Mouse (Mus musculus) midbrain, embryonic 14.5 days (tissue): ENCODE data around the gene Slc7a15. TPM values are rescaled to one million over a fixed set of nuclear protein-coding genes. Genes with fewer than 3 reads are reported as not detected.
A peak's percentile ranks its signal among the peaks of the same experiment; 100 is the strongest.
"Not testable (repeated sequence)": the region's sequence is repeated elsewhere in the genome, so short reads cannot be mapped to it uniquely, and the experiment has no call there.

Source experiments
- ATAC-seq: fragments of 200-750 bp; cut with Nextera tagmentation; 2 replicates; pipeline ENCODE4 v1.8.0; 2017; ENCODE audit warnings: moderate number of reproducible peaks, moderate library complexity; ENCODE audit not compliant: low FRiP score, low TSS enrichment
- DNase-seq: peaks from one replicate; pipeline ENCODE4 v3.0.0-alpha.2; 2015
- H3K27ac ChIP-seq: fragments of 300-500 bp; sonication (generic); replicated peaks from 2 replicates; pipeline ENCODE4 v1.5.1; 2014; ENCODE audit warnings: mild to moderate bottlenecking, low read depth, low read length, moderate library complexity
- H3K27me3 ChIP-seq: fragments of 300-500 bp; sonication (generic); 2 replicates; pipeline ENCODE4 v1.6.1; 2014; ENCODE audit warnings: low read length, control low read depth, mixed read lengths; ENCODE audit not compliant: control insufficient read depth, insufficient read depth
- H3K36me3 ChIP-seq: fragments of 300-500 bp; sonication (generic); 2 replicates; pipeline ENCODE4 v1.6.1; 2014; ENCODE audit warnings: low read length, control low read depth; ENCODE audit not compliant: control insufficient read depth, insufficient read depth
- H3K4me1 ChIP-seq: fragments of 300-500 bp; sonication (generic); 2 replicates; pipeline ENCODE4 v1.6.1; 2014; ENCODE audit warnings: mild to moderate bottlenecking, antibody characterized with exemption, low read length, control low read depth; ENCODE audit not compliant: control insufficient read depth, insufficient read depth
- H3K4me2 ChIP-seq: fragments of 300-500 bp; sonication (generic); 2 replicates; pipeline ENCODE4 v1.6.1; 2014; ENCODE audit warnings: mild to moderate bottlenecking, low read length, moderate library complexity
- H3K4me3 ChIP-seq: fragments of 300-500 bp; sonication (generic); replicated peaks from 2 replicates; pipeline ENCODE4 v1.5.1; 2014; ENCODE audit warnings: low read depth, low read length
- H3K9ac ChIP-seq: fragments of 300-500 bp; sonication (generic); replicated peaks from 2 replicates; pipeline ENCODE4 v1.6.1; 2014; ENCODE audit warnings: mild to moderate bottlenecking, low read length, moderate library complexity
- H3K9me3 ChIP-seq: fragments of 300-500 bp; sonication (generic); 2 replicates; pipeline ENCODE4 v1.6.1; 2016; ENCODE audit warnings: low read length, control low read depth, mixed read lengths; ENCODE audit not compliant: control insufficient read depth
- WGBS: fragments of 180-500 bp; shearing (Covaris S2); extraction: QIAGEN DNeasy Blood & Tissue Kit; methylation state at CpG from one replicate; pipeline ENCODE4 v1.1.7; 2014; 5-methylcytosine and 5-hydroxymethylcytosine counted together
- polyA plus RNA-seq: library from polyadenylated mRNA; unstranded; fragments of >200 nt; fragmentation: Nextera tagmentation; extraction: Ambion mirVana; gene quantifications from 2 replicates; pipeline ENCODE4 v1.2.1, GENCODE M21; 2014

Gene Slc7a15
- not detected in 2 replicates for polyA plus RNA-seq

GRCm38 (mm10) chr12:8598966-8599365 lies at the start of gene Slc7a15:
Slc7a15 (minus strand) TSS chr12:8599066.
- not testable (repeated sequence) for H3K27me3 ChIP-seq, H3K9me3 ChIP-seq, DNase-seq, H3K4me3 ChIP-seq, H3K4me2 ChIP-seq, H3K36me3 ChIP-seq, H3K4me1 ChIP-seq, H3K27ac ChIP-seq, ATAC-seq, H3K9ac ChIP-seq
- 96% methylated on average over 7 of the region's 7 CpGs for WGBS

- not testable (repeated sequence) for H3K36me3 ChIP-seq, H3K4me2 ChIP-seq, ATAC-seq, H3K9ac ChIP-seq, H3K27me3 ChIP-seq, H3K4me1 ChIP-seq, H3K9me3 ChIP-seq, H3K4me3 ChIP-seq, H3K27ac ChIP-seq, DNase-seq
- 80% methylated on average over 8 of the region's 8 CpGs for WGBS
These were observed 49.3 kb upstream of the Slc7a15 start for GRCm38 (mm10) chr12:8648211-8648610.

- peak; percentile 61 for ATAC-seq
- WGBS = 9% methylated on average over 10 of the region's 10 CpGs
- peak overlapping the region; percentile 81 for H3K4me3 ChIP-seq
These were observed 42.5 kb upstream of the Slc7a15 start for GRCm38 (mm10) chr12:8641425-8641735.

GRCm38 (mm10) chr12:8640711-8641424 lies 42.0 kb upstream of the Slc7a15 start:
- Histone ChIP-seq H3K36me3 (no peaks in the 10 kb centered on the region), H3K9ac (peak overlapping the region; percentile 81), H3K4me3 (peak overlapping the region; percentile 81), H3K4me2 (peak overlapping the region; percentile 56), H3K27ac (peak overlapping the region; percentile 94), H3K4me1 (no peaks in the 10 kb centered on the region), H3K9me3 (0 out of 2 replicates have a peak, but pooled peaks cover 2% of the 10 kb centered on the region), H3K27me3 (no peaks in the 10 kb centered on the region)
- ATAC-seq (peak; percentile 99), DNase-seq (peak; percentile 97)
- 1% methylated on average over 47 of the region's 47 CpGs for WGBS

More at GRCm38 (mm10) chr12:8641425-8641735, 42.5 kb upstream of the Slc7a15 start:
- Histone ChIP-seq H3K27ac (peak overlapping the region; percentile 94), H3K9me3 (0 out of 2 replicates have a peak, but pooled peaks cover 2% of the 10 kb centered on the region), H3K36me3 (no peaks in the 10 kb centered on the region), H3K9ac (peak overlapping the region; percentile 81), H3K4me1 (no peaks in the 10 kb centered on the region), H3K27me3 (no peaks in the 10 kb centered on the region), H3K4me2 (peak overlapping the region; percentile 56)
- peak; percentile 64 for DNase-seq

GRCm38 (mm10) chr12:8640186-8640585 lies 41.3 kb upstream of the Slc7a15 start:
- H3K4me3 ChIP-seq = peak overlapping the region; percentile 81
- not testable (repeated sequence) for H3K4me1 ChIP-seq, ATAC-seq, DNase-seq, H3K27me3 ChIP-seq, H3K9me3 ChIP-seq, H3K36me3 ChIP-seq
- peak overlapping the region; percentile 53 for H3K4me2 ChIP-seq
- WGBS = 3% methylated on average over 2 of the region's 2 CpGs
- 0 out of 2 replicates have a peak overlapping the region, but pooled peaks have one; percentile 13 for H3K27ac ChIP-seq
- H3K9ac ChIP-seq = 0 out of 2 replicates have a peak overlapping the region, but pooled peaks have one; percentile 20

- H3K4me3 ChIP-seq, H3K27me3 ChIP-seq, H3K27ac ChIP-seq, H3K9ac ChIP-seq, H3K4me2 ChIP-seq, ATAC-seq, H3K4me1 ChIP-seq, H3K36me3 ChIP-seq, H3K9me3 ChIP-seq: not testable (repeated sequence)
- peak; percentile 75 for DNase-seq
- 77% methylated on average over 10 of the region's 10 CpGs for WGBS
These were observed 39.7 kb upstream of the Slc7a15 start for GRCm38 (mm10) chr12:8638411-8639087.

- no peak overlapping the region for H3K9ac ChIP-seq
- ATAC-seq = no peak
- no peaks in the 10 kb centered on the region for H3K4me1 ChIP-seq
- DNase-seq = peak; percentile 16
- H3K27ac ChIP-seq = no peak overlapping the region
- no peak overlapping the region for H3K4me3 ChIP-seq
- WGBS = 97% methylated on average over 14 of the region's 14 CpGs
- H3K4me2 ChIP-seq = no peak overlapping the region
- 0 out of 2 replicates have a peak, but pooled peaks cover 2% of the 10 kb centered on the region for H3K9me3 ChIP-seq
- no peaks in the 10 kb centered on the region for H3K27me3 ChIP-seq
- no peaks in the 10 kb centered on the region for H3K36me3 ChIP-seq
These were observed 38.1 kb upstream of the Slc7a15 start for GRCm38 (mm10) chr12:8636945-8637344.

GRCm38 (mm10) chr12:8635546-8635945 lies 36.7 kb upstream of the Slc7a15 start:
- no peak overlapping the region for H3K4me3 ChIP-seq
- H3K27me3 ChIP-seq = no peaks in the 10 kb centered on the region
- no peak overlapping the region for H3K9ac ChIP-seq
- no peaks in the 10 kb centered on the region for H3K36me3 ChIP-seq
- 0 out of 2 replicates have a peak, but pooled peaks cover 2% of the 10 kb centered on the region for H3K9me3 ChIP-seq
- peak; percentile 29 for DNase-seq
- no peak for ATAC-seq
- H3K4me1 ChIP-seq = no peaks in the 10 kb centered on the region
- no peak overlapping the region for H3K27ac ChIP-seq
- no peak overlapping the region for H3K4me2 ChIP-seq
- WGBS = 98% methylated on average over 4 of the region's 4 CpGs
